ENCODE assay signal across 31 mouse cellular contexts in genomic region chr2:11424252-11424651, GRCm38 (mm10).
DNase-seq lines count a peak whose midpoint lies in the region; ATAC-seq lines count a peak whose summit lies in the region.
"Had no signal": no experiment of that assay in that cellular context is flagged by ENCODE, and none has a peak within 500 bp of the region (broad histone marks: within the 10 kb centered on the region; RNA-seq: fewer than 3 reads in every experiment).

No protein-coding gene starts in this region.

- WGBS in lung, embryonic 16.5 days = 56% methylated on average over 5 of the region's 5 CpGs

- H3K36me3 ChIP-seq in lung, embryonic 16.5 days (ENCODE audit: control insufficient read depth, insufficient read depth, low read length) = no peaks in the 10 kb centered on the region
- H3K36me3 ChIP-seq: embryonic facial prominence, embryonic 12.5 days; heart, embryonic 12.5 days; hindbrain, embryonic 10.5 days; hindbrain, embryonic 15.5 days; liver, embryonic 12.5 days; midbrain, embryonic 12.5 days; neural tube, embryonic 13.5 days had no signal

- H3K9me3 ChIP-seq in lung, embryonic 16.5 days (ENCODE audit: control insufficient read depth, low read length) = no peaks in the 10 kb centered on the region
- H3K9me3 ChIP-seq: embryonic facial prominence, embryonic 12.5 days; heart, embryonic 12.5 days; hindbrain, embryonic 10.5 days; hindbrain, embryonic 15.5 days; liver, embryonic 12.5 days; midbrain, embryonic 12.5 days; neural tube, embryonic 13.5 days had no signal

- H3K27me3 ChIP-seq in lung, embryonic 16.5 days (ENCODE audit: control insufficient read depth, insufficient read depth, low read depth, low read length) = no peaks in the 10 kb centered on the region
- H3K27me3 ChIP-seq: embryonic facial prominence, embryonic 12.5 days; heart, embryonic 12.5 days; hindbrain, embryonic 15.5 days; liver, embryonic 12.5 days; midbrain, embryonic 12.5 days; neural tube, embryonic 13.5 days; Patski had no signal

- ATAC-seq in lung, embryonic 16.5 days (ENCODE audit: low read depth) = peak; percentile 12; the same call in 1 of the 2 replicates
- ATAC-seq: forebrain, embryonic 16.5 days; inflammation-experienced regulatory T-cells, adult 6 months; liver, embryonic 12.5 days; liver, postnatal 0 days; Patski had no signal

- H3K4me2 ChIP-seq in lung, embryonic 16.5 days (ENCODE audit: low read depth, low read length) = no peak overlapping the region
- H3K4me2 ChIP-seq: embryonic facial prominence, embryonic 12.5 days; heart, embryonic 12.5 days; hindbrain, embryonic 15.5 days; liver, embryonic 12.5 days; midbrain, embryonic 12.5 days; neural tube, embryonic 13.5 days had no signal

- no peak overlapping the region for H3K4me3 ChIP-seq in lung, embryonic 16.5 days (ENCODE audit: low read length)
- H3K4me3 ChIP-seq: embryonic facial prominence, embryonic 12.5 days; heart, embryonic 12.5 days; hindbrain, embryonic 10.5 days; hindbrain, embryonic 15.5 days; liver, embryonic 12.5 days; midbrain, embryonic 12.5 days; neural tube, embryonic 13.5 days had no signal

- DNase-seq in frontal cortex, adult 2 months (ENCODE audit: extremely low spot score in 1 of 2, low spot score in 1 of 2) = peak; percentile 29 to 56
- DNase-seq in frontal cortex, postnatal 14 days (ENCODE audit: low spot score in 2 of 2) = no peak
- no peak for DNase-seq in lung, postnatal 14 days
- peak; percentile 19 to 24 for DNase-seq in right cerebral cortex, adult 2 months (ENCODE audit: low spot score in 2 of 2)
- DNase-seq in right cerebral cortex, postnatal 25 days = no peak
- no peak for DNase-seq in layer of hippocampus, adult 9-11 months
- DNase-seq: adrenal gland, postnatal 14 days; cerebellum, adult 11-12 months; cerebellum, adult 9-11 months; embryo, embryonic 11 days; gastrocnemius, postnatal 25 days; heart, adult 18-20 months; kidney, adult 11 months; kidney, postnatal 14 days; left cerebral cortex, postnatal 4 days; liver, postnatal 0 days; right cerebral cortex, postnatal 14 days; spleen, adult 18-20 months; thymus, adult 2 months; thymus, postnatal 36 days had no signal

- H3K9ac ChIP-seq in lung, embryonic 16.5 days (ENCODE audit: low read length) = no peak overlapping the region
- H3K9ac ChIP-seq: embryonic facial prominence, embryonic 12.5 days; heart, embryonic 12.5 days; hindbrain, embryonic 15.5 days; liver, embryonic 12.5 days; liver, postnatal 0 days; midbrain, embryonic 12.5 days; neural tube, embryonic 13.5 days had no signal

- peaks cover 17% of the 10 kb centered on the region for H3K4me1 ChIP-seq in lung, embryonic 16.5 days (replicated peaks; ENCODE audit: control insufficient read depth, insufficient read depth, low read length)
- H3K4me1 ChIP-seq: embryonic facial prominence, embryonic 12.5 days; hindbrain, embryonic 15.5 days; midbrain, embryonic 12.5 days; neural tube, embryonic 13.5 days had no signal

- H3K27ac ChIP-seq in lung, embryonic 16.5 days (ENCODE audit: low read length) = no peak overlapping the region
- H3K27ac ChIP-seq: embryonic facial prominence, embryonic 12.5 days; hindbrain, embryonic 10.5 days; hindbrain, embryonic 15.5 days; liver, embryonic 12.5 days; midbrain, embryonic 12.5 days; neural tube, embryonic 13.5 days had no signal

Comparison
In these comparisons a context has a peak if more than half of its experiments do, and no peak if none do; other contexts are left out.
1. DNase-seq: peak in frontal cortex, adult 2 months (2 of 2) and right cerebral cortex, adult 2 months (2 of 2); none in frontal cortex, postnatal 14 days (0 of 2), lung, postnatal 14 days (single experiment), right cerebral cortex, postnatal 25 days (single experiment) and layer of hippocampus, adult 9-11 months (single experiment).